Mouse (Mus musculus) midbrain, embryonic 14.5 days (tissue): ENCODE results near the gene Clcn2. TPM values are rescaled to one million over a fixed set of nuclear protein-coding genes. Genes with fewer than 3 reads are reported as not detected.

Experiments
- ATAC-seq: fragments of 200-750 bp; cut with Nextera tagmentation; 2 replicates; pipeline ENCODE4 v1.8.0; 2017; ENCODE audit warnings: moderate number of reproducible peaks, moderate library complexity; ENCODE audit not compliant: low FRiP score, low TSS enrichment
- DNase-seq: peaks from one replicate; pipeline ENCODE4 v3.0.0-alpha.2; 2015
- H3K27ac ChIP-seq: fragments of 300-500 bp; sonication (generic); replicated peaks from 2 replicates; pipeline ENCODE4 v1.5.1; 2014; ENCODE audit warnings: mild to moderate bottlenecking, low read depth, low read length, moderate library complexity
- H3K27me3 ChIP-seq: fragments of 300-500 bp; sonication (generic); 2 replicates; pipeline ENCODE4 v1.6.1; 2014; ENCODE audit warnings: low read length, control low read depth, mixed read lengths; ENCODE audit not compliant: control insufficient read depth, insufficient read depth
- H3K36me3 ChIP-seq: fragments of 300-500 bp; sonication (generic); 2 replicates; pipeline ENCODE4 v1.6.1; 2014; ENCODE audit warnings: low read length, control low read depth; ENCODE audit not compliant: control insufficient read depth, insufficient read depth
- H3K4me1 ChIP-seq: fragments of 300-500 bp; sonication (generic); 2 replicates; pipeline ENCODE4 v1.6.1; 2014; ENCODE audit warnings: mild to moderate bottlenecking, antibody characterized with exemption, low read length, control low read depth; ENCODE audit not compliant: control insufficient read depth, insufficient read depth
- H3K4me2 ChIP-seq: fragments of 300-500 bp; sonication (generic); 2 replicates; pipeline ENCODE4 v1.6.1; 2014; ENCODE audit warnings: mild to moderate bottlenecking, low read length, moderate library complexity
- H3K4me3 ChIP-seq: fragments of 300-500 bp; sonication (generic); replicated peaks from 2 replicates; pipeline ENCODE4 v1.5.1; 2014; ENCODE audit warnings: low read depth, low read length
- H3K9ac ChIP-seq: fragments of 300-500 bp; sonication (generic); replicated peaks from 2 replicates; pipeline ENCODE4 v1.6.1; 2014; ENCODE audit warnings: mild to moderate bottlenecking, low read length, moderate library complexity
- H3K9me3 ChIP-seq: fragments of 300-500 bp; sonication (generic); 2 replicates; pipeline ENCODE4 v1.6.1; 2016; ENCODE audit warnings: low read length, control low read depth, mixed read lengths; ENCODE audit not compliant: control insufficient read depth
- WGBS: fragments of 180-500 bp; shearing (Covaris S2); extraction: QIAGEN DNeasy Blood & Tissue Kit; methylation state at CpG from one replicate; pipeline ENCODE4 v1.1.7; 2014; 5-methylcytosine and 5-hydroxymethylcytosine counted together
- polyA plus RNA-seq: library from polyadenylated mRNA; unstranded; fragments of >200 nt; fragmentation: Nextera tagmentation; extraction: Ambion mirVana; gene quantifications from 2 replicates; pipeline ENCODE4 v1.2.1, GENCODE M21; 2014

Gene Clcn2
- polyA plus RNA-seq, 1 experiment from 2014 or later = 27.2 TPM

- no peaks in the 10 kb centered on the region for H3K4me1 ChIP-seq
- no peak overlapping the region for H3K4me2 ChIP-seq
- ATAC-seq (no peak), DNase-seq (no peak)
- H3K27me3 ChIP-seq = no peaks in the 10 kb centered on the region
- H3K9ac ChIP-seq = no peak overlapping the region
- H3K9me3 ChIP-seq = no peaks in the 10 kb centered on the region
- 90% methylated on average over 4 of the region's 4 CpGs for WGBS
- no peak overlapping the region for H3K27ac ChIP-seq
- H3K4me3 ChIP-seq = no peak overlapping the region
- H3K36me3 ChIP-seq = peaks cover 16% of the 10 kb centered on the region
These were observed 8.2 kb upstream of the Clcn2 start for GRCm38 (mm10) chr16:20725750-20726149.

- Histone ChIP-seq H3K9me3 (no peaks in the 10 kb centered on the region), H3K36me3 (peaks cover 20% of the 10 kb centered on the region), H3K4me3 (no peak overlapping the region), H3K9ac (no peak overlapping the region), H3K4me1 (no peaks in the 10 kb centered on the region), H3K4me2 (no peak overlapping the region), H3K27ac (no peak overlapping the region), H3K27me3 (no peaks in the 10 kb centered on the region)
- no peak for DNase-seq
- no peak for ATAC-seq
- 83% methylated on average over 7 of the region's 7 CpGs for WGBS
These were observed 7.8 kb upstream of the Clcn2 start for GRCm38 (mm10) chr16:20725321-20725720.

- H3K4me2 ChIP-seq = no peak overlapping the region
- H3K36me3 ChIP-seq = peaks cover 25% of the 10 kb centered on the region
- WGBS = 33% methylated on average over 5 of the region's 5 CpGs
- H3K27ac ChIP-seq = no peak overlapping the region
- DNase-seq = peak; percentile 80
- no peak overlapping the region for H3K4me3 ChIP-seq
- peak; percentile 37; the same call in 1 of the 2 replicates for ATAC-seq
- H3K9ac ChIP-seq = no peak overlapping the region
- H3K27me3 ChIP-seq = no peaks in the 10 kb centered on the region
- no peaks in the 10 kb centered on the region for H3K4me1 ChIP-seq
- no peaks in the 10 kb centered on the region for H3K9me3 ChIP-seq
These were observed 6.8 kb upstream of the Clcn2 start for GRCm38 (mm10) chr16:20724338-20724748.

GRCm38 (mm10) chr16:20723247-20723646 is 5.7 kb upstream of the Clcn2 start:
- DNase-seq (no peak), ATAC-seq (no peak)
- WGBS = 72% methylated on average over 4 of the region's 4 CpGs
- H3K9me3 ChIP-seq = no peaks in the 10 kb centered on the region
- H3K36me3 ChIP-seq = peaks cover 25% of the 10 kb centered on the region
- no peak overlapping the region for H3K27ac ChIP-seq
- H3K4me2 ChIP-seq = no peak overlapping the region
- H3K9ac ChIP-seq = no peak overlapping the region
- H3K4me3 ChIP-seq = no peak overlapping the region
- H3K4me1 ChIP-seq = peaks cover 6% of the 10 kb centered on the region
- H3K27me3 ChIP-seq = no peaks in the 10 kb centered on the region

GRCm38 (mm10) chr16:20722736-20723135 is 5.2 kb upstream of the Clcn2 start:
- H3K27ac ChIP-seq = no peak overlapping the region
- peaks cover 6% of the 10 kb centered on the region for H3K4me1 ChIP-seq
- ATAC-seq = no peak
- H3K27me3 ChIP-seq = no peaks in the 10 kb centered on the region
- H3K9ac ChIP-seq = no peak overlapping the region
- peaks cover 25% of the 10 kb centered on the region for H3K36me3 ChIP-seq
- no peak for DNase-seq
- H3K4me2 ChIP-seq = no peak overlapping the region
- H3K9me3 ChIP-seq = no peaks in the 10 kb centered on the region
- H3K4me3 ChIP-seq = no peak overlapping the region
- WGBS = 94% methylated on average over 4 of the region's 4 CpGs

- Histone ChIP-seq H3K4me2 (no peak overlapping the region), H3K4me3 (no peak overlapping the region), H3K27me3 (no peaks in the 10 kb centered on the region), H3K9me3 (no peaks in the 10 kb centered on the region), H3K9ac (no peak overlapping the region), H3K4me1 (peaks cover 9% of the 10 kb centered on the region), H3K36me3 (peaks cover 25% of the 10 kb centered on the region), H3K27ac (no peak overlapping the region)
- ATAC-seq (no peak), DNase-seq (no peak)
- 89% methylated on average over 10 of the region's 10 CpGs for WGBS
These were observed 4.3 kb upstream of the Clcn2 start for GRCm38 (mm10) chr16:20721808-20722207.

GRCm38 (mm10) chr16:20717978-20718670 is 578 bp upstream of the Clcn2 start:
- peaks cover 31% of the 10 kb centered on the region for H3K4me1 ChIP-seq
- peak overlapping the region; percentile 66 for H3K4me3 ChIP-seq
- ATAC-seq (no peak), DNase-seq (no peak)
- peak overlapping the region; percentile 94 for H3K4me2 ChIP-seq
- peak overlapping the region; percentile 78 for H3K9ac ChIP-seq
- H3K36me3 ChIP-seq = peaks cover 27% of the 10 kb centered on the region
- no peaks in the 10 kb centered on the region for H3K27me3 ChIP-seq
- H3K9me3 ChIP-seq = no peaks in the 10 kb centered on the region
- WGBS = 4% methylated on average over 18 of the region's 18 CpGs
- H3K27ac ChIP-seq = peak overlapping the region; percentile 89; the same call in 1 of the 2 replicates

- Histone ChIP-seq H3K27me3 (no peaks in the 10 kb centered on the region), H3K4me2 (peak overlapping the region; percentile 94), H3K36me3 (peaks cover 34% of the 10 kb centered on the region), H3K27ac (peak overlapping the region; percentile 89), H3K9me3 (no peaks in the 10 kb centered on the region), H3K9ac (peak overlapping the region; percentile 78), H3K4me3 (peak overlapping the region; percentile 66), H3K4me1 (peaks cover 31% of the 10 kb centered on the region)
- no peak; the same call in 1 of the 2 replicates for ATAC-seq
- 0% methylated on average over 8 of the region's 8 CpGs for WGBS
- DNase-seq = no peak
These were observed 735 bp downstream of the Clcn2 start for GRCm38 (mm10) chr16:20716841-20717180.
